Mouse (Mus musculus) heart, adult 2 months (tissue): Measurements from ENCODE around the gene Rabl3. TPM values are rescaled to one million over a fixed set of nuclear protein-coding genes. Genes with fewer than 3 reads are reported as not detected.
A peak's percentile ranks its signal among the peaks of the same experiment; 100 is the strongest.

Source experiments
- DNase-seq, 2 experiments: peaks; one replicate each; pipeline ENCODE4 v3.0.0; 2021
- H3K27ac ChIP-seq: fragments of 200-600 bp; 2 replicates; pipeline ENCODE4 v1.8.1; 2022
- H3K27me3 ChIP-seq: fragments of 200-500 bp; 2 replicates; pipeline ENCODE4 v1.6.1; 2012; ENCODE audit warnings: mild to moderate bottlenecking, low read length, inconsistent platforms, mixed read lengths; ENCODE audit not compliant: control insufficient read depth, insufficient read depth
- H3K36me3 ChIP-seq: fragments of 200-500 bp; 2 replicates; pipeline ENCODE4 v1.6.1; 2012; ENCODE audit warnings: low read length, inconsistent platforms; ENCODE audit not compliant: control insufficient read depth, insufficient read depth
- H3K4me1 ChIP-seq: fragments of 200-500 bp; 2 replicates; pipeline ENCODE4 v1.6.1; 2011; ENCODE audit warnings: low read length; ENCODE audit not compliant: control insufficient read depth, insufficient read depth
- H3K4me3 ChIP-seq: fragments of 200-600 bp; 2 replicates; pipeline ENCODE4 v1.8.1; 2022
- H3K79me2 ChIP-seq: fragments of 200-500 bp; replicated peaks from 2 replicates; pipeline ENCODE4 v1.6.1; 2012; ENCODE audit warnings: mild to moderate bottlenecking, inconsistent platforms, low read length, moderate library complexity, mixed read lengths; ENCODE audit not compliant: control insufficient read depth, insufficient read depth
- H3K9ac ChIP-seq: fragments of 200-500 bp; 2 replicates; pipeline ENCODE4 v1.6.1; 2012; ENCODE audit warnings: low read depth, mild to moderate bottlenecking, control low read depth, inconsistent platforms, low read length, mixed read lengths
- CTCF ChIP-seq: fragments of 200-600 bp; IDR thresholded peaks from 2 replicates; pipeline ENCODE4 v1.8.1; 2022; ENCODE audit warnings: antibody characterized with exemption, mild to moderate bottlenecking, moderate library complexity
- EP300 ChIP-seq: fragments of 200-500 bp; IDR thresholded peaks from 2 replicates; pipeline ENCODE4 v1.6.1; 2011; ENCODE audit warnings: low read depth, low read length, control low read depth; ENCODE audit not compliant: insufficient read depth
- POLR2A ChIP-seq: fragments of 200-500 bp; IDR thresholded peaks from 2 replicates; pipeline ENCODE4 v1.6.1; 2011; ENCODE audit warnings: mild to moderate bottlenecking, low read depth, low read length, control low read depth; ENCODE audit not compliant: insufficient read depth
- WGBS: fragments of 180-500 bp; shearing (Covaris S2); methylation state at CpG from one replicate; pipeline ENCODE4 v1.1.7; 2018; 5-methylcytosine and 5-hydroxymethylcytosine counted together
- intact Hi-C: fragments of 180-260 bp; cut with DNase I; formaldehyde crosslinking; loops from one replicate; pipeline ENCODE4 v1.15.1; 2025
- long read RNA-seq: library from polyadenylated mRNA; stranded (forward); transcript quantifications from one replicate; pipeline ENCODE4 v2.0.0, GENCODE M21; 2021
- polyA plus RNA-seq: library from polyadenylated mRNA; depleted of rRNA; stranded (reverse); fragments of >200 nt; gene quantifications from 2 replicates; pipeline ENCODE4 v1.2.3, GENCODE M21; 2012; rRNA removed
- total RNA-seq, 2 experiments: library from RNA; stranded (reverse); gene quantifications; 2 replicates each; pipeline ENCODE4 v1.2.3; 2021

The Rabl3 gene
- total RNA-seq (1 to 10 TPM; 6.7 to 6.8 TPM), polyA plus RNA-seq (3.0 and 6.1 TPM in 2 replicates)
- long read RNA-seq, partial matches to known transcripts: 0 of 2 reads
- long read RNA-seq, other reads (novel, unspliced or antisense): 0 of 2 reads

DNA sequence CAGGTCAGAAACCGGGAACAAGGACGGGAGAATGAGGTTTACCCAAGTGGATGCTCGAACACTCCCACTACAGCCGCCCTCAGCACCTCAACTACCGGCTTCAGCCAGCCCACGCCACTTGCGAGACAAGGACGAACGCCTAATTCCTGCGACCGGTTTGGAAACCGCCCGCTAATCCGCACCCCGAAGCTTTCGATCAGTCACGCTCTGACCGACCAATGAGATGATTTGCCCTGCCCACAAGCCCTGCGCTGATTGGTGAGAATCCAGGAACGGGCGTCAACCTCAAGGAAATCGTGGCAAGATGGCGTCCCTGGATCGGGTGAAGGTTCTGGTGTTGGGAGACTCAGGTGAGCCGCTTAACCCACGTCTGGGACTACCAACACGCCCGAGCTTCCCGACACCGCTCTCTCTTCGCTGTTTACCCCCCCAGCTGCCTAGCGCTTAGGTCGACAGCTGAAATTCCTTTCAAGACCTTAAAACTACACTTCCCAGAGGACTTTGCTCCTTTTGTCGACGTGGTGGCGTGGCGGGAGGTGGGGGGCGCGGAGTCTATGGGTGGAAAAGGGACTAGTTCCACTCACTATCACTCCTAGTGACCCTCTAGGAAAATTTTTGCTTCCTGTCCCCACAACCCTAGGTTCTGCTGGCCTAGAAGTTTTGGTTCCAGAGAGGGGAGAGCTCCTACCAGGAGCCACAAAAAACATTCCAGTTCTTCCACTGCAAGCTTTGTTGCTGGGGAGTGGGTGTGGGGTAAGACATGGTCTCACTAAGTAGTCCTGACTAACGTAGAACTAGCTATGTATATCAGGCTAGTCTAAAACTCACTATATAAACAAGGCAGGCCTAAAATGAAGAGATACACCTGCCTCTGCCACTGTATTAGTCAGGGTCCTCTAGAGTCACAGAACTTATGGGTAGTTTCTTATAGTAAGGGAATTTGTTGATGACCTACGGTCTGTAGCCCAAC lies at the start of gene Rabl3, which contains the start of gene Gtf2e1:
Rabl3 (plus strand) TSS at position 275 of the 970 bp plus-strand sequence.
Gtf2e1 (minus strand) TSS at position 179 of the 970 bp plus-strand sequence.
- H3K4me1 ChIP-seq: peaks cover 4% of the 10 kb centered on the region
- H3K27me3 ChIP-seq: no peaks in the 10 kb centered on the region
- intact Hi-C loops: loop anchor here (2.0 to 10.0 kb wide), 2 partner anchors 115 to 275 kb away; partner anchors contain the start of gene Ndufb4
- peak; percentile 96 to 98 for DNase-seq
- TF ChIP-seq EP300 (no peak), POLR2A (peak; percentile 91)
- peak within 1 kb of the TSS; percentile 98 for H3K27ac ChIP-seq
- peak within 1 kb of the TSS; percentile 85 for H3K9ac ChIP-seq
- no peaks in the 10 kb centered on the region for H3K79me2 ChIP-seq
- WGBS: 1% methylated on average over 41 of the region's 41 CpGs
- H3K36me3 ChIP-seq: peaks cover 5% of the 10 kb centered on the region; the same call in 1 of the 2 replicates
- peak within 1 kb of the TSS; percentile 79 for H3K4me3 ChIP-seq

DNA sequence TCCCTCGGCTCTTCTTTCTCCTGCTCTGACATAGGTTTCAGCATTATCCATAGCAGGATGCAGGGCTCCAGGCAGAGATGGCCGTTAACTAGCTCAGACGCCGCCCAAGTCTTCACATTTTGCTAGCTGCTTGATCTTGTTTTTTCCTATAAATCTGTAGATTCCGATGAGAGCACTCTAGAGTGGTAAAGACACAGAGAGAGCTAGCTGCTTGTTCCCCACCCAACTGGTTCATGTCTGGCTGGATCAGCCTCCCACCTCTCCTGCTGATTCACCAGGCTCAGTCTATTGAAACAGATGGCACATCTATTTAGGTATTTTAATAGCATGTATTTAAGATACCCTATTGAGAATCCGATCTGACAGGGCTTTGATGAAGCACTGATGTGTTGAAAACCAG lies 44.7 kb upstream of the Rabl3 start:
- intact Hi-C loops: loop anchor here (5.0 kb wide), 1 partner anchor 33 kb away; no protein-coding TSS in a partner anchor
- TF ChIP-seq POLR2A (no peak), CTCF (no peak), EP300 (no peak)
- WGBS: 82% methylated on average over 6 of the region's 6 CpGs

DNA sequence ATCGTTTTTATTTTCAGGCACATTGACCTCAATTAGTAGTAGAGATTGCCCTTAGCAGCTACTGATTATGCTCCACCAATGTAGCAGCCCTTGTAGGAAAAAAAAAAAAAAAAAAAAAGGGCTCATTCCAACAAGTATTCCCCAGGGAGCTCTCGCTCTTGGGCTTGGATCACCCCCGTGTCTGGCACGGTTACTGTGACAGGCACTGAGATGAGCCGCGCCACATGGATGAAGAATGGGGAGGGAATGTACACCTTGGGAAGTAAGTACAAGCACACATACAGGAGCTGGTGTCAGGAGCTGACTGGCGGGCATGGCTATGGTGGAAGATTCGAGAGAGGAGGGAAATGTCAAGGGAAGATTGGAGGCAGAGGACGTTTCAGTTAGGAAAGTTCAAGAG lies 41.1 kb upstream of the Rabl3 start:
- intact Hi-C loops: loop anchor here (5.0 kb wide), 1 partner anchor 36 kb away; no protein-coding TSS in a partner anchor
- no peaks in the 10 kb centered on the region for H3K36me3 ChIP-seq
- no peak overlapping the region for H3K27ac ChIP-seq
- DNase-seq: no peak
- no peaks in the 10 kb centered on the region for H3K4me1 ChIP-seq
- no peaks in the 10 kb centered on the region for H3K27me3 ChIP-seq
- no peak overlapping the region for H3K4me3 ChIP-seq
- H3K9ac ChIP-seq: no peak overlapping the region
- WGBS: 65% methylated on average over 9 of the region's 9 CpGs
- H3K79me2 ChIP-seq: no peaks in the 10 kb centered on the region
- no peak for TF ChIP-seq CTCF
- no peak for TF ChIP-seq EP300

More for the DNA sequence above, 44.7 kb upstream of the Rabl3 start:
- no peaks in the 10 kb centered on the region for H3K4me1 ChIP-seq
- H3K79me2 ChIP-seq: no peaks in the 10 kb centered on the region
- H3K9ac ChIP-seq: no peak overlapping the region
- no peak overlapping the region for H3K4me3 ChIP-seq
- H3K36me3 ChIP-seq: no peaks in the 10 kb centered on the region
- no peak overlapping the region for H3K27ac ChIP-seq
- no peaks in the 10 kb centered on the region for H3K27me3 ChIP-seq
- no peak for DNase-seq

DNA sequence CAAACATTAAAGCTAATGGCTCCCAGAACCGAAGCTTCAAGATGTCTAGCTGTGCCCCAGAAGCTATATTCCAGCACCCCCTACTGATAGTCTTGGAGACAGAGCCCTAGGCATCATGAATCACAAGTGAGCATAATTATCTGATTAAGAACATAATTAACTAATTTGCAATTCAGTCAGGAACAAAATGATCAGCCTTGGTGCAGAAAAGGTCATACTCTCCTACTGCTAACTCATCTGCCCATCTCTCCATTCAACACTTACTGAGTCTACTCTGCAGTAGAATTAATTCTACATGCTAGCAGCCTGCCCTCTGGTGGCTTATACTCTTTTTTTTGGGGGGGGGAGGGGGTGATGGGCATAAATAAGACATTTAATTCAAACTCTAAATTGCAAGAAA lies 35.2 kb upstream of the Rabl3 start:
- 64% methylated on average over 1 of the region's 1 CpGs for WGBS
- no peak overlapping the region for H3K9ac ChIP-seq
- no peaks in the 10 kb centered on the region for H3K27me3 ChIP-seq
- intact Hi-C loops: no loop called here
- no peaks in the 10 kb centered on the region for H3K79me2 ChIP-seq
- no peak overlapping the region for H3K4me3 ChIP-seq
- TF ChIP-seq CTCF: 0 out of 2 replicates have a peak, but pooled peaks have one; percentile 6
- TF ChIP-seq POLR2A: no peak
- H3K27ac ChIP-seq: no peak overlapping the region
- DNase-seq: no peak
- no peaks in the 10 kb centered on the region for H3K36me3 ChIP-seq
- no peaks in the 10 kb centered on the region for H3K4me1 ChIP-seq

DNA sequence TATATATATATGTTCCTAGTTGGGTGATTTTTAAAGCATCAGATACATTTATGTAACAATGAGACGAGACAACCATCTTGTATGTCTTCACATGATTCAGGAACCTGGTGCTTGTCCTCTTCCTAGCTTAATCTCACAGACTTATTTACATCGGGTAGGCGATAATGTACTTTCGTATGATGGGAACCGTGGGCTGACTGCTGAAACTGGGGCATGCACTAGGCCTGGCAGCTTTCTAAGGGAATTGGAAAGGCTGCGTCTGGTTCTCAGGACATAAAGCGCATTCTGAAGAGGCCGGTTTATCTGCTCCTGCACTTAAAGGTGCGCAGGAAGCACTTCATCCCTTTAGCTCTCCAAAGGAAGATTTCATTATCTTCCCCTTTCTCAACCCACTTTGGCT lies 32.9 kb upstream of the Rabl3 start:
- Histone ChIP-seq H3K27ac (no peak overlapping the region), H3K27me3 (no peaks in the 10 kb centered on the region), H3K79me2 (no peaks in the 10 kb centered on the region), H3K4me1 (no peaks in the 10 kb centered on the region), H3K9ac (no peak overlapping the region), H3K36me3 (no peaks in the 10 kb centered on the region), H3K4me3 (no peak overlapping the region)
- no peak for DNase-seq
- intact Hi-C loops: no loop called here
- TF ChIP-seq EP300: no peak
- TF ChIP-seq CTCF: no peak
- TF ChIP-seq POLR2A: no peak
- WGBS: 86% methylated on average over 9 of the region's 9 CpGs

DNA sequence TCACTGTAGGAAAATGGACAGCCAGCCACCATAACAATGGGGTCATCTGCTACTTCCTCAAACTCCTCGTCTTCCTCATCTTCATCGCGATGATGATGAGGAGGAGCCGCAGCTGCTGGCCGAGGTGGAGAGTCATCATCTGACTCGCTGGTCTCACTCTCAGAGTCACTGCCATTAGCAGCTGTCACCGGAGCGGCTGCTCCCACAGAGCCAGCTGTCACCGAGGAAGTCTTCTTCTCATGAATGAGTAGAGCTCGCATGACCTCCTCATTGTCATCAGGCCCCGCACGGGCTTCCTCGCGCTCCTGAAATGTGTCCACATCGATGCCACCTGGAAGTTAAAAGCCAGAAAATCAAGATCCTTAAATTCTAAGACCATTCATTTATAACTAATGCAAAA lies 28.2 kb upstream of the Rabl3 start:
- intact Hi-C loops: no loop called here
- H3K79me2 ChIP-seq: no peaks in the 10 kb centered on the region
- H3K4me1 ChIP-seq: no peaks in the 10 kb centered on the region
- H3K4me3 ChIP-seq: no peak overlapping the region
- no peaks in the 10 kb centered on the region for H3K27me3 ChIP-seq
- no peak for DNase-seq
- no peaks in the 10 kb centered on the region for H3K36me3 ChIP-seq
- WGBS: 91% methylated on average over 15 of the region's 15 CpGs
- no peak overlapping the region for H3K9ac ChIP-seq
- no peak overlapping the region for H3K27ac ChIP-seq
- TF ChIP-seq EP300 (no peak), POLR2A (no peak), CTCF (no peak)
